Mouse (Mus musculus): ENCODE data around the gene Catsperg1. TPM values are rescaled to one million over a fixed set of nuclear protein-coding genes. Genes with fewer than 3 reads are reported as not detected.
A peak's percentile ranks its signal among the peaks of the same experiment; 100 is the strongest.

Catsperg1 gene
- polyA plus RNA-seq, 1 experiment from 2014 or later: 0.24 TPM

DNA sequence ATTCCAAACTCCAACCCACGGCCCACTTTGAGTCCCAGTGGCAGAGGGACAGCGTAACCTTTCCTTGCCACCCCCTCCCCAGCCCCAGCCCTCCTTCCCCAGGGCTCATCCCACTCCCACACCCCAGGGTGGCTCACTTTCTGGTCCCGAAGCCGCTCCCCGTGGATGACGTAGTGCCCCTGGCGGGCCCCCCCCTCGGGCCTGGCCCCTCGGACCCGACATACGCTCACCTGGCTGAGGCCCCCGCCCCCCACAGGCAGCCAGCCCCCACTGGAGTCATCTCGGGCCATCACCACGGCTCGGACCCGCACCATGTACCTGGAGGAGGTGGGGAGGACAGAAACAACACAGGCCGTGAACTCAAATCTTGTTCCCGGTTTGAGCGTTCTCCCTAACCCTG, 46.2 kb downstream of the Catsperg1 start:
- Histone ChIP-seq H3K4me3 (peak overlapping the region; percentile 84), H3K27ac (replicated peaks) (peak overlapping the region; percentile 90; the same call in 1 of the 2 replicates), H3K9me3 (no peaks in the 10 kb centered on the region), H3K36me3 (replicated peaks) (peaks cover 15% of the 10 kb centered on the region), H3K27me3 (replicated peaks; ENCODE audit: low read depth, poor library complexity, severe bottlenecking) (peaks cover 48% of the 10 kb centered on the region), H3K4me1 (peaks cover 64% of the 10 kb centered on the region)
- DNase-seq (ENCODE audit: low spot score): no peak
- 9% methylated on average over 19 of the region's 19 CpGs for WGBS

DNA sequence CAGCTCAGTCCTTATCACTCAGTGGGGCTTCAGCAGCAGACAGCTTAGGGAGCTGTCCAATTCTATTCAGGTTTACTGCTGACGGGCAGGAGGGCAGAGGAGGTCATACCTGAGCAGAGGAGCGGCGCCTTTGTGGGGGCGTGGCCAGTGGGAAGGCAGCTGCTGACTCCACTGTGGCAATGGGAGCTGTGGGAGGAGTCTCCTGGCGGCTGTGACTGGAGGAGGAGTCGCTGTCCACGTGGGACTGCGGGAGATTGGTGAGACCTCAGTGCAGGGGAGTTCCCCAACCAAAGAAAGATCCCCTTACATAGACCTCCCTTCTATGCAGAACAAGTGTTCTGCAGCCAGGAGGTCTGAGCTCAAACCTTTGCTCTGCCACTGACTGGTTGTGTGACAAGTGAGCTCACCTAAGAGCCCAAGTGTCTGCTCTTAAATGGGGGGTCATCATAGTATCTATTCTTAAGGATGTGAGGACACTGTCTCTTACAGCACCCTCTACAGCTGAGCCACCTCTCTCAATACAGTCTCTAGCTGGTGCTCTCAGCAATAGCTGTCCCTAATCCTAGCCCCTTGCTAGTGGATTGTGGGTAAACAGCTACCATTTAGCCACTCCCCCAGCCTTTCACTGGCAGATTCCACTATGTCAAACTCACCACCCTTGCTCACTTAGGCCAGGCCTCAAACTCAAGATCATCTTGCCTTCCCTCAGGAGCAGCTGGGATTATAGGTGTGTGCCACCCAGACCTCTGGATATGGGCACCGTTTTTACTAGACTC, 50.9 kb downstream of the Catsperg1 start:
- WGBS: 23% methylated on average over 9 of the region's 9 CpGs
- no peak overlapping the region for H3K27ac ChIP-seq (replicated peaks)
- DNase-seq (ENCODE audit: low spot score): peak; percentile 72
- peaks cover 35% of the 10 kb centered on the region for H3K4me1 ChIP-seq
- peaks cover 51% of the 10 kb centered on the region for H3K27me3 ChIP-seq (replicated peaks; ENCODE audit: low read depth, poor library complexity, severe bottlenecking)
- peak overlapping the region; percentile 16; the same call in 1 of the 2 replicates for H3K4me3 ChIP-seq
- peaks cover 32% of the 10 kb centered on the region for H3K36me3 ChIP-seq (replicated peaks)
- H3K9me3 ChIP-seq: no peaks in the 10 kb centered on the region

DNA sequence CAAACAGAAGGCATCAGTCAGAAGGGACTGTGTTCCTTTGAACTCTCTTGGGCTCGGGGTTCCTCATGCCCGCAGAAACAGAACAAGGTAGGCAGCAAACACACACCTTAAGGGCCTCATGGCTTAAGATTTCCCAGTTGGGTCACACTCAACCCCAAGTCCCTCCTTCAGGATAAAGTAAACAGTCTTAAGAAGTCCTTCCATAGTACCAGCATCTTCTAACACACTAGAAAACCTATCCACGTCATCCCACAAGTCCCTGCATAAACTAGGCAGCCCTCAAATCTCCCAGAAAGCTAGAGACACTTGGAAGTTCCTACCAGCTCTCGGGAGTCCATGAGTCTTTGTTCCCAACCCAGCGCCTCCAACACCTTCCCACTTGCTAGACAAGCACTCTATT, 51.5 kb downstream of the Catsperg1 start:
- no peak overlapping the region for H3K27ac ChIP-seq (replicated peaks)
- peak overlapping the region; percentile 16; the same call in 1 of the 2 replicates for H3K4me3 ChIP-seq
- H3K27me3 ChIP-seq (replicated peaks; ENCODE audit: low read depth, poor library complexity, severe bottlenecking): peaks cover 51% of the 10 kb centered on the region
- H3K9me3 ChIP-seq: no peaks in the 10 kb centered on the region
- peaks cover 28% of the 10 kb centered on the region for H3K4me1 ChIP-seq
- no peak for DNase-seq (ENCODE audit: low spot score)
- WGBS: 80% methylated on average over 5 of the region's 5 CpGs
- peaks cover 32% of the 10 kb centered on the region for H3K36me3 ChIP-seq (replicated peaks)

- Histone ChIP-seq H3K27me3 (replicated peaks; ENCODE audit: low read depth, poor library complexity, severe bottlenecking) (peaks cover 49% of the 10 kb centered on the region), H3K36me3 (replicated peaks) (peaks cover 26% of the 10 kb centered on the region), H3K4me1 (peaks cover 37% of the 10 kb centered on the region), H3K27ac (replicated peaks) (no peak overlapping the region), H3K4me3 (no peak overlapping the region), H3K9me3 (no peaks in the 10 kb centered on the region)
- WGBS: under 1% methylated on average over 5 of the region's 5 CpGs
- no peak for DNase-seq (ENCODE audit: low spot score)
Measured at GRCm38 (mm10) chr7:29158264-29158663, 55.6 kb downstream of the Catsperg1 start.

DNA sequence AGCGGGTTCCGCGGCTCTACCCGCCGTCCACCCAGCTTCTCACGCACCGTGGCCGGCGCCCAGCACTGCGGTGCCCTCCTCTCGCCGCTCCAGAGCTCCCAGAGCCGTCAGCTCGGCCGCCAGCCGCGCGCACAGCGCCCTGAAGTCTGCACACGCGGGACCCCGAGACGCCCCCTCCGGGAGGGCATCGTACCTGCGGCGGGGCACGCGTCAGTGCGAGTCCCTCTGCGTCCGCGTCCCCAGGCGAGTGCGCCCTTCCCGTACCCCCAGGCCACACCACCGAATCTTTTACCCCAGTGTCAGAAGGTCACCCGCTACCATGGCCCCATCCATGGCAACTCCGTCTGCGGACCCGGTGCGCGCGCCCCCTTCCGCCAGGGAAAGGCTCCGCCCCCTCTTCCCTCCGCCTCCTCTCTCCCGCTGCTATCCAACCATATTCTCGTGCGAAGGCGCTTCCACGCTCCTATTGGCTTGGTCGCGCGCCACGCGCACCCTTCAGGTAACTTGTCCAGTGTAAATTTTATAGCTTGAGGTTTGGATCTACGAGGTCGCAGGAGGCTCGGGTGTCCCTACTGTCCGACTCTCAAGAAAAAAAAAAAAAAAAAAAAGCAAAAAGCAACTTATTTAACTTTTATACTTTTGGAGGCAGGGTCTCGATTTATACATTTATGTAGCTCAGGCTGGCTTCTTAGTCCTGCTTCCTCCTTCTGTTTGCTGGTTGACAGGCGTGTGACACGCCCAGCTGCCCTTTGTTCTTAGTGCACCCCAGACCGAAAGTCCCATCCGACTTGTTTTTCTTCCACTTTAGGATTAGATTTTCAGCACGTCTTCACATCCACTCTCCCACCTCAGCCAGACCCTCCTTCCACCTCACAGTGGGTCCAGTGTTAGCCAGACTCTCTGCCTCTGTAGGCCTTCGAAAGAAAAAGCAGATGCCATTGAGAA, 57.7 kb downstream of the Catsperg1 start, which contains the start of gene Fam98c:
Fam98c (minus strand) TSS at position 397 of the 945 bp plus-strand sequence.
- Histone ChIP-seq H3K36me3 (replicated peaks) (peaks cover 11% of the 10 kb centered on the region; the same call in 1 of the 2 replicates), H3K9me3 (no peaks in the 10 kb centered on the region), H3K27me3 (replicated peaks; ENCODE audit: low read depth, poor library complexity, severe bottlenecking) (peaks cover 42% of the 10 kb centered on the region), H3K27ac (replicated peaks) (peak within 1 kb of the TSS; percentile 83), H3K4me1 (peaks cover 21% of the 10 kb centered on the region), H3K4me3 (peak within 1 kb of the TSS; percentile 74)
- peak; percentile 89 for DNase-seq (ENCODE audit: low spot score)
- 4% methylated on average over 68 of the region's 68 CpGs for WGBS

DNA sequence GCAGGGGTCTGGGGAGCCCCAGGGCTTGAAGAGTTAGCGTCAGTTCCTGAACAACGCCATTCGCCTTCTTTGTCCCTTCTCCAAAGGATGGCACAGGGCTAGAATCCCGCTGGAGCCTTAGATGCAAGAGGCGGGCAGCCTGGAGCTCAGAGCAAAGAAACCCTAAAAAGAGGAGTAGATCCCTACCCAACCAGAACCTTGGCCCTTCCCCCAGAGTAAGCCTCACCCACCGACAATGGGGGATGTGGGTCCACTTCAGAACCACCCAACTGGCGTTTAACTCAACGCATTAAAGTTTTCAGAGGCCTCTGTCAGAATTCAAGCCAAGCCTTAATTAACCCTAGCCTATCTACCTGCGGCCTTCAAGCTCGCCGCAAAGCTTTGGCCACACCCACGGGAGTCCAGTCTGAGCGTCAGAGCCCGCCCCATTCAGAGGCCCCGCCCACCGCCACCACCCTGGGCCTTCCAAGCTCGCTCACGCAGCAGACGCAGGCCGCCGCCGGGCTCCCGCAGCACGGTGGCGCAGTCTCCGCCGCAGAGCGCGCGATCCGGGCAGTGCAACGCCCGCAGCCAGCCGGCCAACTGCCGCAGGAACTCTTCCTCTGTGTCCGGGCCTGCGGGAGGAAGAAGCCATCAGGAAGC, 58.5 kb downstream of the Catsperg1 start:
- peak overlapping the region; percentile 83 for H3K27ac ChIP-seq (replicated peaks)
- H3K4me1 ChIP-seq: peaks cover 21% of the 10 kb centered on the region
- no peaks in the 10 kb centered on the region for H3K9me3 ChIP-seq
- peak; percentile 91 for DNase-seq (ENCODE audit: low spot score)
- peak overlapping the region; percentile 74 for H3K4me3 ChIP-seq
- peaks cover 6% of the 10 kb centered on the region; the same call in 1 of the 2 replicates for H3K36me3 ChIP-seq (replicated peaks)
- peaks cover 37% of the 10 kb centered on the region for H3K27me3 ChIP-seq (replicated peaks; ENCODE audit: low read depth, poor library complexity, severe bottlenecking)
- 7% methylated on average over 37 of the region's 37 CpGs for WGBS

- H3K27me3 ChIP-seq (replicated peaks; ENCODE audit: low read depth, poor library complexity, severe bottlenecking): peaks cover 25% of the 10 kb centered on the region
- H3K4me1 ChIP-seq: peaks cover 20% of the 10 kb centered on the region
- no peaks in the 10 kb centered on the region for H3K9me3 ChIP-seq
- 96% methylated on average over 14 of the region's 14 CpGs for WGBS
- H3K27ac ChIP-seq (replicated peaks): no peak overlapping the region
- peaks cover 6% of the 10 kb centered on the region; the same call in 1 of the 2 replicates for H3K36me3 ChIP-seq (replicated peaks)
- H3K4me3 ChIP-seq: no peak overlapping the region
- no peak for DNase-seq (ENCODE audit: low spot score)
Measured at GRCm38 (mm10) chr7:29154018-29154720, 59.7 kb downstream of the Catsperg1 start.

DNA sequence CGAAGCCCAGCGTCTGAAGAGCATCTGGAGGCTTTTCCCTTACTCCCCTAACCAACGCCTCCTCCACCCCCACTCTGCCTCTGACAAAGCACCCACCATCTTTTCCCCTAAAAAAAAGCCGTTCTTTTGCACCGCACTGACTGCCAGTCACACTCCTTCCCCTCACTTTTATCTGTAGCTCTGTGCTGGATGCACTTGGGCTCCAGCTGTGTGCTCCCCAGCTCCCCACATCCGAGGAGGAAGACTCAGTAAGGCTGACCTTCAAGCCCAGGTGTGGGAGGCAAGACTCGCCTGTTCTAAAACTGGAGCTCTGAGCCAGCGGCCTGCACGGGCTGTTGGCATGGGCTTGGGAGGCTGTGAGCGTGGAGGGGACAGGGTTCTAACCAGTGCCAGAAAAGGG, 62.3 kb downstream of the Catsperg1 start:
- Histone ChIP-seq H3K36me3 (replicated peaks) (peaks cover 6% of the 10 kb centered on the region; the same call in 1 of the 2 replicates), H3K27me3 (replicated peaks; ENCODE audit: low read depth, poor library complexity, severe bottlenecking) (0 out of 2 replicates have a peak, but pooled peaks cover 5% of the 10 kb centered on the region), H3K27ac (replicated peaks) (no peak overlapping the region), H3K4me1 (peaks cover 22% of the 10 kb centered on the region), H3K4me3 (no peak overlapping the region), H3K9me3 (no peaks in the 10 kb centered on the region)
- WGBS: 72% methylated on average over 10 of the region's 10 CpGs
- DNase-seq (ENCODE audit: low spot score): no peak

- no peaks in the 10 kb centered on the region for H3K9me3 ChIP-seq
- no peaks in the 10 kb centered on the region for H3K36me3 ChIP-seq (replicated peaks)
- no peak overlapping the region for H3K27ac ChIP-seq (replicated peaks)
- WGBS: 90% methylated on average over 15 of the region's 15 CpGs
- DNase-seq (ENCODE audit: low spot score): no peak
- peaks cover 10% of the 10 kb centered on the region for H3K4me1 ChIP-seq
- H3K4me3 ChIP-seq: no peak overlapping the region
- no peaks in the 10 kb centered on the region for H3K27me3 ChIP-seq (replicated peaks; ENCODE audit: low read depth, poor library complexity, severe bottlenecking)
Measured at GRCm38 (mm10) chr7:29148771-29149170, 65.1 kb downstream of the Catsperg1 start.

GRCm38 (mm10) chr7:29146625-29147367, 67.0 kb downstream of the Catsperg1 start:
- Histone ChIP-seq H3K27me3 (replicated peaks; ENCODE audit: low read depth, poor library complexity, severe bottlenecking) (no peaks in the 10 kb centered on the region), H3K4me1 (peaks cover 10% of the 10 kb centered on the region), H3K27ac (replicated peaks) (no peak overlapping the region), H3K4me3 (no peak overlapping the region), H3K9me3 (no peaks in the 10 kb centered on the region), H3K36me3 (replicated peaks) (no peaks in the 10 kb centered on the region)
- 84% methylated on average over 7 of the region's 7 CpGs for WGBS
- no peak for DNase-seq (ENCODE audit: low spot score)

DNA sequence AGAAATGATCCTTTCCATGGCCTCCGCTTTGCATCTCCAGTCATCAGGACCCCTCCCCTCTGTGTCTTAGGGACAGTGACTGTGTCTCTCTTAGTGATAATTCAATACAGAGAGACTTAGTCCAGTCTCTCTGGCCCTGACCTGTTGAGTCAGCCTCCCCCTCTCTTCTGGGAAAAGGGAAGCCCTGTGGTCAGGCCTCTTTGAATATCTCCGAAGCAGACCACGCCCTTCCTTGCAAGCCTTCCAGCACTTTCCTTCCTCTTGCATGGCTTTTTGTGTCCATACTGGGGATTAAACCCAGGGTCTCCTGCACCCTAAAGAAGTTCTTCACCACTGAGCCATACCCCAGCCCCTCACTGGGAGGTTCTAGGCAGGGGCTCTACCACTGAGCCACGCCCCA, 69.8 kb downstream of the Catsperg1 start:
- peaks cover 10% of the 10 kb centered on the region for H3K4me1 ChIP-seq
- H3K9me3 ChIP-seq: no peaks in the 10 kb centered on the region
- H3K27me3 ChIP-seq (replicated peaks; ENCODE audit: low read depth, poor library complexity, severe bottlenecking): no peaks in the 10 kb centered on the region
- WGBS: 96% methylated on average over 4 of the region's 4 CpGs
- no peak overlapping the region for H3K27ac ChIP-seq (replicated peaks)
- H3K36me3 ChIP-seq (replicated peaks): no peaks in the 10 kb centered on the region
- DNase-seq (ENCODE audit: low spot score): no peak
- H3K4me3 ChIP-seq: no peak overlapping the region

Data from embryonic facial prominence, embryonic 10.5 days (tissue).